Mouse (Mus musculus) heart, adult 10 weeks (tissue): ENCODE measurements around the gene Otol1. TPM values are rescaled to one million over a fixed set of nuclear protein-coding genes. Genes with fewer than 3 reads are reported as not detected.

Experiments
- polyA plus RNA-seq: library from polyadenylated mRNA; stranded (reverse); fragments of 350-450 nt; fragmentation: Illumina TruSeq; extraction: RNeasy Lipid Tissue Mini Kit (QIAGEN cat#74804); gene quantifications from one replicate; pipeline ENCODE4 v1.2.3, GENCODE M21; 2014; ENCODE audit warnings: low read depth, low replicate concordance

The Otol1 gene
- not detected for polyA plus RNA-seq

GRCm38 (mm10) chr3:70007313-70007712, at the start of gene Otol1:
Gene Otol1 (plus strand): TSS chr3:70007613.

Other genes with a start within 250 kb of the Otol1 start
- gene Sptssb, start 147.7 kb upstream of the Otol1 start, polyA plus RNA-seq: not detected